Mouse (Mus musculus) CH12.LX (cell line): ENCODE results near the gene Irf2bp2. TPM values are rescaled to one million over a fixed set of nuclear protein-coding genes. Genes with fewer than 3 reads are reported as not detected.

ENCODE experiments used
- DNase-seq: peaks from one replicate; pipeline ENCODE4 v3.0.0-alpha.2; 2013; ENCODE audit errors: extremely low read depth
- H3K27ac ChIP-seq: 2 replicates; pipeline ENCODE4 v1.5.1; 2012; ENCODE audit warnings: low read depth, mild to moderate bottlenecking, control low read depth, moderate library complexity; ENCODE audit not compliant: insufficient read depth
- H3K27me3 ChIP-seq: replicated peaks from 2 replicates; pipeline ENCODE3; 2012; ENCODE audit warnings: inconsistent platforms
- H3K36me3 ChIP-seq, 2 experiments: replicated peaks in 1 of 2; 2 replicates each; pipeline versions ENCODE3 to v1.6.1; 2012; ENCODE audit warnings: inconsistent platforms in 1 of 2, low read length in 1 of 2, mild to moderate bottlenecking in 1 of 2, mixed read lengths in 1 of 2, moderate library complexity in 1 of 2; ENCODE audit not compliant: control insufficient read depth in 1 of 2, insufficient read depth in 1 of 2
- H3K4me1 ChIP-seq, 2 experiments: 2 replicates each; pipeline ENCODE4 v1.6.1; 2012; ENCODE audit warnings: inconsistent platforms in 1 of 2, moderate library complexity in 1 of 2; ENCODE audit not compliant: insufficient read depth in 2 of 2, control insufficient read depth in 1 of 2
- H3K4me2 ChIP-seq: 2 replicates; pipeline ENCODE4 v1.6.1; 2012; ENCODE audit warnings: low read depth, mild to moderate bottlenecking, control low read depth; ENCODE audit not compliant: poor library complexity, insufficient read depth, severe bottlenecking
- H3K4me3 ChIP-seq, 3 experiments: fragments of 150-350 bp in 1 of 3; sonication (generic) in 1 of 3; replicated peaks in 1 of 3; 2 replicates each; pipeline versions ENCODE3 to v1.5.1; 2011 to 2012; ENCODE audit warnings: low read depth in 2 of 3, low read length in 2 of 3, mild to moderate bottlenecking in 2 of 3, moderate library complexity in 2 of 3, control low read depth in 1 of 3, improper control_type of control experiment in 1 of 3, inconsistent platforms in 1 of 3, mixed read lengths in 1 of 3; ENCODE audit not compliant: poor library complexity in 1 of 3
- H3K79me2 ChIP-seq: replicated peaks from 2 replicates; pipeline ENCODE4 v1.6.1; 2012; ENCODE audit warnings: mild to moderate bottlenecking, moderate library complexity; ENCODE audit not compliant: control insufficient read depth, poor library complexity, insufficient read depth, severe bottlenecking; ENCODE audit errors: extremely low read depth
- H3K9ac ChIP-seq: 2 replicates; pipeline ENCODE4 v1.6.1; 2012; ENCODE audit warnings: low read depth, mild to moderate bottlenecking, control low read depth, moderate library complexity; ENCODE audit not compliant: insufficient read depth
- H3K9me3 ChIP-seq: replicated peaks from 2 replicates; pipeline ENCODE3; 2012; ENCODE audit warnings: low read length, inconsistent platforms, mixed read lengths
- BHLHE40 ChIP-seq: IDR thresholded peaks from 2 replicates; pipeline ENCODE4 v1.6.1; 2011; ENCODE audit warnings: mild to moderate bottlenecking, low read depth, low read length, improper control_type of control experiment
- CHD1 ChIP-seq: IDR thresholded peaks from 2 replicates; pipeline ENCODE4 v1.6.1; 2012; ENCODE audit warnings: low read depth, low read length, improper control_type of control experiment, inconsistent platforms
- CTCF ChIP-seq, 2 experiments: IDR thresholded peaks in 1 of 2; conservative IDR thresholded peaks in 1 of 2; 2 replicates each; pipeline ENCODE4 v1.5.1; 2011 to 2012; ENCODE audit warnings: low read depth in 2 of 2, low read length in 2 of 2, improper control_type of control experiment in 1 of 2, inconsistent platforms in 1 of 2, mild to moderate bottlenecking in 1 of 2, moderate library complexity in 1 of 2
- E2F4 ChIP-seq: IDR thresholded peaks from 2 replicates; pipeline ENCODE4 v1.6.1; 2011; ENCODE audit warnings: low read depth, low read length, improper control_type of control experiment; ENCODE audit not compliant: insufficient replicate concordance
- ELF1 ChIP-seq: IDR thresholded peaks from 2 replicates; pipeline ENCODE4 v1.6.1; 2014; ENCODE audit warnings: low read depth, mild to moderate bottlenecking, inconsistent platforms, low read length, improper control_type of control experiment
- EP300 ChIP-seq: IDR thresholded peaks from 2 replicates; pipeline ENCODE4 v1.6.1; 2011; ENCODE audit warnings: low read length, improper control_type of control experiment
- GABPA ChIP-seq: IDR thresholded peaks from 2 replicates; pipeline ENCODE4 v1.6.1; 2012; ENCODE audit warnings: low read depth, low read length, improper control_type of control experiment, inconsistent platforms; ENCODE audit not compliant: insufficient replicate concordance
- HCFC1 ChIP-seq: IDR thresholded peaks from 2 replicates; pipeline ENCODE4 v1.6.1; 2012; ENCODE audit warnings: low read depth, mild to moderate bottlenecking, inconsistent platforms, low read length, improper control_type of control experiment
- KAT2A ChIP-seq: IDR thresholded peaks from 2 replicates; pipeline ENCODE4 v1.6.1; 2012; ENCODE audit warnings: low read length, improper control_type of control experiment, inconsistent platforms; ENCODE audit not compliant: insufficient replicate concordance
- MAX ChIP-seq: IDR thresholded peaks from 2 replicates; pipeline ENCODE4 v1.6.1; 2011; ENCODE audit warnings: low read length, improper control_type of control experiment
- MAZ ChIP-seq: IDR thresholded peaks from 2 replicates; pipeline ENCODE4 v1.6.1; 2012; ENCODE audit warnings: low read depth, mild to moderate bottlenecking, inconsistent platforms, low read length, improper control_type of control experiment, moderate library complexity
- MEF2A ChIP-seq: IDR thresholded peaks from 2 replicates; pipeline ENCODE4 v1.6.1; 2014; ENCODE audit warnings: low read depth, mild to moderate bottlenecking, inconsistent platforms, low read length, improper control_type of control experiment, borderline replicate concordance
- MXI1 ChIP-seq: IDR thresholded peaks from 2 replicates; pipeline ENCODE4 v1.6.1; 2011; ENCODE audit warnings: mild to moderate bottlenecking, low read depth, low read length, improper control_type of control experiment
- POLR2AphosphoS2 ChIP-seq: IDR thresholded peaks from 2 replicates; pipeline ENCODE4 v1.6.1; 2011; ENCODE audit warnings: low read depth, low read length, improper control_type of control experiment
- RAD21 ChIP-seq: IDR thresholded peaks from 2 replicates; pipeline ENCODE4 v1.6.1; 2011; ENCODE audit warnings: low read depth, mild to moderate bottlenecking, low read length, improper control_type of control experiment, moderate library complexity
- RCOR1 ChIP-seq: conservative IDR thresholded peaks from 2 replicates; pipeline ENCODE4 v1.6.1; 2012; ENCODE audit warnings: low read depth, mild to moderate bottlenecking, inconsistent platforms, low read length, improper control_type of control experiment
- SIN3A ChIP-seq: IDR thresholded peaks from 2 replicates; pipeline ENCODE4 v1.6.1; 2012; ENCODE audit warnings: low read length, improper control_type of control experiment, inconsistent platforms
- SMC3 ChIP-seq: IDR thresholded peaks from 2 replicates; pipeline ENCODE4 v1.6.1; 2011; ENCODE audit warnings: low read depth, low read length, improper control_type of control experiment
- UBTF ChIP-seq: IDR thresholded peaks from 2 replicates; pipeline ENCODE4 v1.6.1; 2012; ENCODE audit warnings: low read depth, mild to moderate bottlenecking, inconsistent platforms, low read length, improper control_type of control experiment, moderate library complexity
- USF1 ChIP-seq: IDR thresholded peaks from 2 replicates; pipeline ENCODE4 v1.6.1; 2014; ENCODE audit warnings: low read depth, mild to moderate bottlenecking, inconsistent platforms, low read length, improper control_type of control experiment
- ZC3H11A ChIP-seq: IDR thresholded peaks from 2 replicates; pipeline ENCODE4 v1.6.1; 2012; ENCODE audit warnings: low read depth, mild to moderate bottlenecking, inconsistent platforms, low read length, improper control_type of control experiment
- ZKSCAN1 ChIP-seq: IDR thresholded peaks from 2 replicates; pipeline ENCODE4 v1.6.1; 2012; ENCODE audit warnings: low read depth, inconsistent platforms, low read length, improper control_type of control experiment, borderline replicate concordance
- ZNF384 ChIP-seq: IDR thresholded peaks from 2 replicates; pipeline ENCODE4 v1.6.1; 2012; ENCODE audit warnings: low read depth, low read length, improper control_type of control experiment, inconsistent platforms
- dilution Hi-C: fragments of 300-500 bp; cut with MboI; formaldehyde crosslinking; loops from 2 replicates; pipeline ENCODE4 v1.14.3; 2020; ENCODE audit warnings: low sequenced_read_pairs; ENCODE audit not compliant: extremely low pct_unique_long_range_greater_than_20kb, extremely low pct_ligation_motif_present
- in situ Hi-C: fragments of 300-500 bp; cut with MboI; formaldehyde crosslinking; loops from 3 replicates; pipeline ENCODE4 v1.14.3; 2019; ENCODE audit warnings: low sequenced_read_pairs, low pct_ligation_motif_present, low pct_unique_long_range_greater_than_20kb, mixed read lengths
- polyA plus RNA-seq: library from polyadenylated mRNA; unstranded; fragments of >175 nt; gene quantifications from 2 replicates; pipeline ENCODE4 v1.2.1, GENCODE M21; 2012; ENCODE audit warnings: low read depth; ENCODE audit not compliant: insufficient read length
- total RNA-seq, 2 experiments: library from RNA; depleted of rRNA; stranded (reverse); fragments of 300-350 nt in 1 of 2; fragments of >200 nt in 1 of 2; gene quantifications; 2 replicates each; pipeline ENCODE4 v1.2.3; 2012 to 2014

Irf2bp2 gene
- total and polyA plus RNA-seq, 3 experiments, result 19.9 to 31.2 (median 28.6) TPM

GRCm38 (mm10) chr8:126626415-126626814, 32.6 kb upstream of the Irf2bp2 start:
- no peaks in the 10 kb centered on the region for H3K36me3 ChIP-seq
- no peak overlapping the region for H3K9ac ChIP-seq
- H3K4me1 ChIP-seq, result peaks cover 0 to 13% of the 10 kb centered on the region in 2 experiments; a peak in 2 of 4 replicates
- H3K27me3 ChIP-seq, result no peaks in the 10 kb centered on the region
- TF ChIP-seq MAX (no peak), CTCF (conservative IDR thresholded peaks at IDR 0.05 in 1 of 2, IDR thresholded peaks at IDR 0.05 in 1 of 2; ENCODE audit: low read depth in 2 of 2, low read length in 2 of 2) (no peak), MAZ (no peak), ZC3H11A (no peak), KAT2A (no peak), EP300 (no peak), ZKSCAN1 (no peak)
- no peak overlapping the region for H3K4me2 ChIP-seq
- in situ Hi-C loops, result no loop called here
- H3K4me3 ChIP-seq, result no peak overlapping the region
- dilution Hi-C loops, result no loop called here
- no peaks in the 10 kb centered on the region for H3K79me2 ChIP-seq
- no peak for DNase-seq
- H3K9me3 ChIP-seq, result peaks cover 12% of the 10 kb centered on the region
- no peak overlapping the region for H3K27ac ChIP-seq

GRCm38 (mm10) chr8:126622111-126622795, 28.5 kb upstream of the Irf2bp2 start:
- Histone ChIP-seq H3K79me2 (no peaks in the 10 kb centered on the region), H3K27me3 (no peaks in the 10 kb centered on the region), H3K36me3 (no peaks in the 10 kb centered on the region), H3K27ac (no peak overlapping the region), H3K4me2 (no peak overlapping the region), H3K4me1 (peaks cover 3 to 18% of the 10 kb centered on the region in 2 experiments), H3K9me3 (no peaks in the 10 kb centered on the region), H3K4me3 (no peak overlapping the region), H3K9ac (no peak overlapping the region)
- no peak for DNase-seq
- dilution Hi-C loops (no loop called here), in situ Hi-C loops (no loop called here)
- TF ChIP-seq E2F4 (no peak), BHLHE40 (no peak), SIN3A (no peak), MXI1 (no peak), RAD21 (no peak), MEF2A (no peak), SMC3 (no peak), ZNF384 (no peak), ELF1 (no peak), EP300 (no peak), KAT2A (no peak), UBTF (no peak), HCFC1 (no peak), CHD1 (no peak), ZC3H11A (no peak), USF1 (no peak), RCOR1 (no peak), POLR2AphosphoS2 (no peak), GABPA (no peak), ZKSCAN1 (no peak)
